Mouse (Mus musculus) bone marrow macrophage, adult 2 months (primary cell): ENCODE data around the gene Ttc25.

Experiments
- CTCF ChIP-seq: IDR thresholded peaks from 2 replicates; pipeline ENCODE4 v1.5.1; 2012; ENCODE audit warnings: low read depth, mild to moderate bottlenecking, low read length, moderate library complexity
- POLR2A ChIP-seq: IDR thresholded peaks from 2 replicates; pipeline ENCODE4 v1.6.1; 2012; ENCODE audit warnings: mild to moderate bottlenecking, low read depth, low read length, borderline replicate concordance

- TF ChIP-seq POLR2A (no peak), CTCF (no peak)
Observed at GRCm38 (mm10) chr11:100510556-100510955, 34.9 kb upstream of the Ttc25 start.
